Mouse (Mus musculus): Measurements from ENCODE around the gene Sult4a1. TPM values are rescaled to one million over a fixed set of nuclear protein-coding genes. Genes with fewer than 3 reads are reported as not detected.

Sult4a1 gene
- 0.24 TPM for polyA plus RNA-seq (2014; fragmentation: Illumina TruSeq; extraction: RNeasy Lipid Tissue Mini Kit (QIAGEN cat#74804); ENCODE audit: low read depth, low replicate concordance)

DNA sequence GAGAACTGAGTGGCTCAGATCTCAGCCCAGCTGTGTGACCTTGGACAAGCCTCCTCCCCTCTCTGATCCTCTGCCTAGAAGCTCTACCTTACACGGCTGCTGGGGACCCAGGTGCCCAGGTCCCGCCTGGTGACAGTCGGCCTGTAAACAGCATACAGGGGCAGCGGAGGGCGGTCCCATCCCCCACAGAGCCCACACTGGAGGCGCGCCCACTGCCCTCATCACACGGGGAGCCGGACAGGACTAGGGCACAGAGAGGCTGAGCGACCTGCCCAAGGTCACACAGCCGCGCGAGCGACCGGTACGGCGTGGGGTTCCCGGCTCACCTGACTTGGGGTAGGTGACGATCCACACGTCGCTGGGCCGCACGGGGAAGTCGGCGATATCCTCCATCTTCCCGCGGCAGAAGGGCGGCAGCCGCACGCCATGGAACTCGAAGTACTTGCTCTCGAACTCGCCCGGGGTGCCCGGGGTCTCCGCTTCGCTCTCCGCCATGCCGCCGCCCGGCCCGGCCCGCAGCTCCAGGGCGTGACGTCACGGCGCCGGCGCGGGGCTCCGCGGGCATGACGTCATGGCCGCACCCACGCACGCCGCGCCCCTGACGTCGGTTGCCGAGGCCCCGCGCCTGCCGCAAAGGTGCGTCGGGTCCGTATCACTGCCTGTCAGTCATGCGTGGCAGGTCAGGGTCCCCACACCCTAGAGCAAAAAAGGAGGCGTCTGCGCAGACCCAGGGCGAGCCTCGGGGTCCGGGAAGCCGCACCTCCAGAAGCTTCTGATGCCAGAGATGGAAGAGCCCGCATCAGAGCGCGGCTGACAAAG lies at the start of gene Sult4a1:
Sult4a1 (minus strand) TSS at position 650 of the 819 bp plus-strand sequence.

DNA sequence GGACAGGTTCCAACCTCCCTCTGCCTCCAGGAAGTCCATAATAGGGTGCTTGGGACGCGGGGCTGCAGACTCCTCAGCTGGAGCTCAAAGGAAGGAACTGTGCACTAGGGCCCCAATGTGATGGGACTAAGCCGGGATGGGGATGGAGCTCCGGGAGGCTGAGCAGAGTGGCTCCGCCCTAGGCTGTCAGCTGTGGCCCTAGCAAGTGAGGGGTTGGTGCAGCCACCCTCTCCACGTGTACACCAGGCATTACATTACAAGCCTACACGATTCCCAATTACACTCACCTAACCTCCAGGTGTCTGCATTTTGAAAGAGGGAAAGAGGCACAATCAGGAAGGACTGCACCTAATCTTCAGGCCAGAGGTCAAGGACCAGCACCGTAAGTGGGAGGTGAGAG lies 17.5 kb upstream of the Sult4a1 start, which contains the start of gene Pnpla5:
Pnpla5 (minus strand) TSS at position 101 of the 400 bp plus-strand sequence.

DNA sequence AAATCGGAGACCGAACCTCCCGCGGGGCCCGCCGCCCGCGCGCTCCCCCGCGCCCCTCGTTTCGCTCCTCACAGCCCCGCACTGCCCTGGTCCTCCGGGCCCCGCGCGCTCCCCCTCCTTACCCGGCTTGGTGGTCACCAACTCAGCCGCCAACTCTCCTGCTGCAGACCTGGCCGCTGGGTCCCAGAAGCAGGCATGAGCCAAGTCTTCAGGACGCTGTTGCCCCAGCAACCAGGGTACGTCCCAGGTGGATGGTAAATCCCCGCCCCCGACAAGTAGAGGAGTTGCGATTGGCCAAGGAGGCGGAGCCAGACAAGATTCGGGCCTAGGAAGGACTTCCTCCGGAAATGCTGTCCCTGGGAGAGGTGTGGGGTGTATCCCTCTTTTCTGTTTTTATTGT lies 40.4 kb downstream of the Sult4a1 start, which contains the start of gene Efcab6:
Efcab6 (minus strand) TSS at position 240 of the 400 bp plus-strand sequence.

Other genes starting within 250 kb of the Sult4a1 start
- not detected for gene Efcab6, start 40.4 kb downstream of the Sult4a1 start, polyA plus RNA-seq (2014; fragmentation: Illumina TruSeq; extraction: RNeasy Lipid Tissue Mini Kit (QIAGEN cat#74804); ENCODE audit: low read depth, low replicate concordance)
- not detected for gene Pnpla5, start 17.4 kb upstream of the Sult4a1 start, polyA plus RNA-seq (2014; fragmentation: Illumina TruSeq; extraction: RNeasy Lipid Tissue Mini Kit (QIAGEN cat#74804); ENCODE audit: low read depth, low replicate concordance)
- 5.9 TPM for gene Pnpla3, start 62.1 kb upstream of the Sult4a1 start, polyA plus RNA-seq (2014; fragmentation: Illumina TruSeq; extraction: RNeasy Lipid Tissue Mini Kit (QIAGEN cat#74804); ENCODE audit: low read depth, low replicate concordance)
- 204 TPM for gene Samm50, start 86.5 kb upstream of the Sult4a1 start, polyA plus RNA-seq (2014; fragmentation: Illumina TruSeq; extraction: RNeasy Lipid Tissue Mini Kit (QIAGEN cat#74804); ENCODE audit: low read depth, low replicate concordance)
- 56.5 TPM for gene Parvb, start 126.3 kb upstream of the Sult4a1 start, polyA plus RNA-seq (2014; fragmentation: Illumina TruSeq; extraction: RNeasy Lipid Tissue Mini Kit (QIAGEN cat#74804); ENCODE audit: low read depth, low replicate concordance)
- 1.0 TPM for gene Parvg, start 218.3 kb upstream of the Sult4a1 start, polyA plus RNA-seq (2014; fragmentation: Illumina TruSeq; extraction: RNeasy Lipid Tissue Mini Kit (QIAGEN cat#74804); ENCODE audit: low read depth, low replicate concordance)

Measured in heart, adult 10 weeks (tissue).